Comparison of ENCODE assay signal across 8 mouse cellular contexts in the genomic region with DNA sequence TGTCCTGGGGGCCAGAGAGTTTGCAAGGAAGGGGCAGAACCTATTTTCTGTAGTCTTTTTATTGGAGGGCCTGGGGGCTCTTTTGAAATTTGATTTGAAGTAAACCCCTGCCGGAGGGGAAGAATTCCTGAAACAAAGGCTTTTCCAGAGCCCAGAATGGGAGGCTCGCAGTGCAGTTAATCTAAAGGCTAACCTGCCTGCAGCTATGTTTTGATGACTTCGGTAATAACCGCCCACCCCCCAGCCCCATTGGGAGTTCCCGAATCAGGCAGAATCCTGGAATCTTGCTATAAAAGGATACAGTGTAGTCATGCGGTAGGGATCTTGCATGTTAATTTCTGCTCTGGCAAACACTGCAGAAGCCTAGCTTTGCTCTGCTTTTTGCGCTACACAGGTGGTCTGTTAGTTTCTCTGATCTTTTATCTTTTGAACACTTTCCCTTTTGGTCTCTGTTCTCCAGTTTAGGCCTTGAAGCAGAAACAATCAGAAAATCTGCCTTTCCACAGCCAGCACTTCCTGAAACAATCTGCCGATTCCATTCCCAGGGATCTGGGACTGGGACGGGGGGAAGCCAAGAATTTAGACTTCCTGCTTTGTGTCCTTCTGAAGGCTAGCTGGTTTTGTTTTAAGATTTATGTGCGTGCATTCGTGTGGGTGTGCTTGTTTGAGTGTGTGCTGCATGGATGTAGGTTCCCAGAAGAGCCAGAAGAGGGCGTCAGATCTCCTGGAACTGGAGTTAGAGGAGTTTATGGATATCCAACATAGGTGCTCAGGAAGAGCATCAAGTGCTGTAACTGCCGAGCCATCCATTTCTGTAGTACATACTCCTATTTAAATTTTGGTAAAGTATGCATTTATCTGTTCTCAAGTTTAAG. TPM values are rescaled to one million over a fixed set of nuclear protein-coding genes. Genes with fewer than 3 reads are reported as not detected.
DNase-seq lines count a peak whose midpoint lies in the region; ATAC-seq and TF ChIP-seq lines count a peak whose summit lies in the region.

No protein-coding gene starts in this region.

- no peaks in the 10 kb centered on the region; the same call in 1 of the 2 replicates for H3K27me3 ChIP-seq in lung, postnatal 0 days (replicated peaks; ENCODE audit: insufficient read depth, low read length)
- peaks cover 7% of the 10 kb centered on the region; the same call in 1 of the 2 replicates for H3K27me3 ChIP-seq in embryonic facial prominence, embryonic 14.5 days (replicated peaks; ENCODE audit: control insufficient read depth, insufficient read depth, low read length)
- H3K27me3 ChIP-seq in hindbrain, embryonic 14.5 days (ENCODE audit: control insufficient read depth, insufficient read depth, low read length) = no peaks in the 10 kb centered on the region
- no peaks in the 10 kb centered on the region for H3K27me3 ChIP-seq in stomach, postnatal 0 days (ENCODE audit: control insufficient read depth, insufficient read depth, low read length)

- H3K36me3 ChIP-seq in lung, postnatal 0 days (ENCODE audit: insufficient read depth, low read length) = no peaks in the 10 kb centered on the region
- H3K36me3 ChIP-seq in embryonic facial prominence, embryonic 14.5 days (ENCODE audit: control insufficient read depth, insufficient read depth, low read length) = no peaks in the 10 kb centered on the region
- no peaks in the 10 kb centered on the region for H3K36me3 ChIP-seq in hindbrain, embryonic 14.5 days (replicated peaks; ENCODE audit: control insufficient read depth, insufficient read depth)
- H3K36me3 ChIP-seq in stomach, postnatal 0 days (ENCODE audit: control insufficient read depth, insufficient read depth, low read length) = no peaks in the 10 kb centered on the region

- H3K4me3 ChIP-seq in lung, postnatal 0 days (ENCODE audit: low read depth, low read length) = no peak overlapping the region
- peak overlapping the region; percentile 78 for H3K4me3 ChIP-seq in embryonic facial prominence, embryonic 14.5 days (ENCODE audit: low read depth, low read length)
- H3K4me3 ChIP-seq in hindbrain, embryonic 14.5 days (replicated peaks; ENCODE audit: low read length) = peak overlapping the region; percentile 67
- peak overlapping the region; percentile 70 for H3K4me3 ChIP-seq in stomach, postnatal 0 days (ENCODE audit: low read depth, low read length)

- ATAC-seq in lung, postnatal 0 days = no peak
- ATAC-seq in embryonic facial prominence, embryonic 14.5 days (ENCODE audit: low read depth) = peak; percentile 4; the same call in 1 of the 2 replicates
- ATAC-seq in hindbrain, embryonic 14.5 days (ENCODE audit: low FRiP score) = no peak
- no peak for ATAC-seq in stomach, postnatal 0 days (ENCODE audit: low FRiP score, low TSS enrichment)

- no peak for TF ChIP-seq EP300 in lung, postnatal 0 days (IDR thresholded peaks at IDR 0.05)
- no peak for TF ChIP-seq EP300 in stomach, postnatal 0 days (optimal IDR thresholded peaks at IDR 0.05)

- no peaks in the 10 kb centered on the region for H3K9me3 ChIP-seq in lung, postnatal 0 days (ENCODE audit: low read length)
- no peaks in the 10 kb centered on the region for H3K9me3 ChIP-seq in embryonic facial prominence, embryonic 14.5 days (ENCODE audit: control insufficient read depth, low read length)
- H3K9me3 ChIP-seq in hindbrain, embryonic 14.5 days (ENCODE audit: control insufficient read depth, low read length) = no peaks in the 10 kb centered on the region
- no peaks in the 10 kb centered on the region for H3K9me3 ChIP-seq in stomach, postnatal 0 days (ENCODE audit: control insufficient read depth, low read length)

- peak; percentile 7 for DNase-seq in lung, postnatal 0 days (ENCODE audit: low spot score)
- no peak for DNase-seq in lung, postnatal 14 days
- peak; percentile 50 for DNase-seq in embryonic facial prominence, embryonic 14.5 days (ENCODE audit: low spot score)
- DNase-seq in hindbrain, embryonic 14.5 days (ENCODE audit: low spot score) = peak; percentile 42
- peak; percentile 68 for DNase-seq in mesoderm, embryonic 11.5 days (ENCODE audit: low read depth, low spot score)
- DNase-seq in stomach, postnatal 0 days (ENCODE audit: low spot score) = no peak
- DNase-seq in c-Kit-positive CD71-positive TER-119-positive erythroid progenitor cells, embryonic 14.5 days (ENCODE audit: low spot score) = no peak
- DNase-seq in ovary, adult 18-20 months (ENCODE audit: low spot score) = no peak

- 30% methylated on average over 13 of the region's 13 CpGs for WGBS in lung, postnatal 0 days
- WGBS in embryonic facial prominence, embryonic 14.5 days = 10% methylated on average over 13 of the region's 13 CpGs
- 14% methylated on average over 13 of the region's 13 CpGs for WGBS in hindbrain, embryonic 14.5 days
- 37% methylated on average over 13 of the region's 13 CpGs for WGBS in stomach, postnatal 0 days

- no peak overlapping the region for H3K9ac ChIP-seq in lung, postnatal 0 days (replicated peaks; ENCODE audit: low read depth)
- peak overlapping the region; percentile 21; the same call in 1 of the 2 replicates for H3K9ac ChIP-seq in embryonic facial prominence, embryonic 14.5 days (ENCODE audit: low read depth, low read length)
- peak overlapping the region; percentile 84 for H3K9ac ChIP-seq in hindbrain, embryonic 14.5 days
- no peak overlapping the region for H3K9ac ChIP-seq in stomach, postnatal 0 days (ENCODE audit: low read length)

- no peak overlapping the region for H3K4me2 ChIP-seq in lung, postnatal 0 days (replicated peaks; ENCODE audit: low read depth, low read length)
- H3K4me2 ChIP-seq in embryonic facial prominence, embryonic 14.5 days (ENCODE audit: low read depth, low read length) = peak overlapping the region; percentile 100
- H3K4me2 ChIP-seq in hindbrain, embryonic 14.5 days (replicated peaks) = peak overlapping the region; percentile 94
- H3K4me2 ChIP-seq in stomach, postnatal 0 days (replicated peaks; ENCODE audit: low read depth) = peak overlapping the region; percentile 100

- H3K27ac ChIP-seq in lung, postnatal 0 days (ENCODE audit: low read length) = no peak overlapping the region
- no peak overlapping the region for H3K27ac ChIP-seq in embryonic facial prominence, embryonic 14.5 days (replicated peaks; ENCODE audit: low read depth, low read length)
- peak overlapping the region; percentile 89; the same call in 1 of the 2 replicates for H3K27ac ChIP-seq in hindbrain, embryonic 14.5 days
- no peak overlapping the region for H3K27ac ChIP-seq in stomach, postnatal 0 days (replicated peaks)

- 0 out of 2 replicates have a peak, but pooled peaks cover 3% of the 10 kb centered on the region for H3K4me1 ChIP-seq in lung, postnatal 0 days (ENCODE audit: insufficient read depth, low read depth, low read length)
- 0 out of 2 replicates have a peak, but pooled peaks cover 4% of the 10 kb centered on the region for H3K4me1 ChIP-seq in embryonic facial prominence, embryonic 14.5 days (ENCODE audit: control insufficient read depth, insufficient read depth, low read length)
- peaks cover 10% of the 10 kb centered on the region; the same call in 1 of the 2 replicates for H3K4me1 ChIP-seq in hindbrain, embryonic 14.5 days (replicated peaks; ENCODE audit: control insufficient read depth, insufficient read depth, low read length)
- H3K4me1 ChIP-seq in stomach, postnatal 0 days (replicated peaks; ENCODE audit: control insufficient read depth, insufficient read depth) = no peaks in the 10 kb centered on the region

- peak; percentile 29 for TF ChIP-seq CTCF in lung, postnatal 0 days (IDR thresholded peaks at IDR 0.05)
- peak; percentile 50 for TF ChIP-seq CTCF in stomach, postnatal 0 days (IDR thresholded peaks at IDR 0.05; ENCODE audit: low read depth)

RNA-seq across cellular contexts. Expression of a gene that starts 2.2 kb away (rescaled TPM):
- polyA plus RNA-seq in lung, postnatal 0 days (2015; fragmentation: Nextera tagmentation; extraction: Ambion mirVana) = 5.6 and 7.8 TPM in 2 replicates
- polyA plus RNA-seq in embryonic facial prominence, embryonic 14.5 days (2014; fragmentation: Nextera tagmentation; extraction: Ambion mirVana) = 18.3 and 21.8 TPM in 2 replicates
- 35.8 and 40.0 TPM in 2 replicates for polyA plus RNA-seq in hindbrain, embryonic 14.5 days (2014; fragmentation: Nextera tagmentation; extraction: Ambion mirVana)
- polyA plus RNA-seq in stomach, postnatal 0 days (2015; fragmentation: Nextera tagmentation; extraction: Ambion mirVana) = 1.7 and 2.8 TPM in 2 replicates

RNA-seq across cellular contexts. Expression of a gene that starts 34.4 kb away (rescaled TPM):
- polyA plus RNA-seq in lung, postnatal 0 days (2015; fragmentation: Nextera tagmentation; extraction: Ambion mirVana) = 1.2 and 1.3 TPM in 2 replicates
- 11.0 and 11.2 TPM in 2 replicates for polyA plus RNA-seq in embryonic facial prominence, embryonic 14.5 days (2014; fragmentation: Nextera tagmentation; extraction: Ambion mirVana)
- 23.0 and 24.7 TPM in 2 replicates for polyA plus RNA-seq in hindbrain, embryonic 14.5 days (2014; fragmentation: Nextera tagmentation; extraction: Ambion mirVana)
- 2.2 and 2.3 TPM in 2 replicates for polyA plus RNA-seq in stomach, postnatal 0 days (2015; fragmentation: Nextera tagmentation; extraction: Ambion mirVana)

RNA-seq across cellular contexts. Expression of a gene that starts 46.2 kb away (rescaled TPM):
- polyA plus RNA-seq in lung, postnatal 0 days (2015; fragmentation: Nextera tagmentation; extraction: Ambion mirVana) = 36.4 and 36.8 TPM in 2 replicates
- polyA plus RNA-seq in embryonic facial prominence, embryonic 14.5 days (2014; fragmentation: Nextera tagmentation; extraction: Ambion mirVana) = 45.1 and 54.7 TPM in 2 replicates
- polyA plus RNA-seq in hindbrain, embryonic 14.5 days (2014; fragmentation: Nextera tagmentation; extraction: Ambion mirVana) = 78.3 and 89.3 TPM in 2 replicates
- polyA plus RNA-seq in stomach, postnatal 0 days (2015; fragmentation: Nextera tagmentation; extraction: Ambion mirVana) = 35.1 TPM in 2 replicates

Comparison
In these comparisons a context has a peak if more than half of its experiments do, and no peak if none do; other contexts are left out.
1. DNase-seq: peak in lung, postnatal 0 days (single experiment), embryonic facial prominence, embryonic 14.5 days (single experiment), hindbrain, embryonic 14.5 days (single experiment) and mesoderm, embryonic 11.5 days (single experiment); none in lung, postnatal 14 days (single experiment), stomach, postnatal 0 days (single experiment), c-Kit-positive CD71-positive TER-119-positive erythroid progenitor cells, embryonic 14.5 days (single experiment) and ovary, adult 18-20 months (single experiment).
2. H3K9ac ChIP-seq: peak in embryonic facial prominence, embryonic 14.5 days (single experiment) and hindbrain, embryonic 14.5 days (single experiment); none in lung, postnatal 0 days (single experiment) and stomach, postnatal 0 days (single experiment).